Mouse (Mus musculus) cerebellum, adult 11-12 months (tissue): ENCODE measurements around the gene Cmtm7.

Experiments
- DNase-seq: peaks from one replicate; pipeline ENCODE4 v3.0.0; 2022

Cmtm7 gene

GRCm38 (mm10) chr9:114781526-114782212 lies at the start of gene Cmtm7:
Gene Cmtm7, minus strand, starts transcription at chr9:114781856.
- DNase-seq: no peak

- DNase-seq: no peak
Measured at GRCm38 (mm10) chr9:114830351-114830750, 48.7 kb upstream of the Cmtm7 start.

GRCm38 (mm10) chr9:114829669-114830068 lies 48.0 kb upstream of the Cmtm7 start:
- no peak for DNase-seq

DNA sequence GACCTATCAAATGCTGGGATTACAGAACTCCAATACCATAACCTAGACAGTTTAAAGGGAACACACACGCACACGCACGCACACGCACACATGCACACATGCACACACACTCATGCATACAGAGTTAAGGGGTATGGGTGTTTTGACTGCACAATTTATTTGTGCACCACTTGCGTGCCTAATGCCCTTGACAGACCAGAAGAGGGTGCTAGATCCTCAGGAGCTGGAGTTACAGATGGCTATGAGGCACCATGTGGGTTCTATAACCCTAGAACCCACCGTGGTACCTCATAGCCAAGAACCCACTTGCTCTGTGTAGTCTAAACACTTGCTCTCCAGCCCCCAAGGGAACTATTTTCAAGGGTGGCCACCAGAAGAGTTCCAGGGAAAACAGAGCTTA lies 46.7 kb upstream of the Cmtm7 start:
- DNase-seq: no peak

GRCm38 (mm10) chr9:114827242-114827852 lies 45.7 kb upstream of the Cmtm7 start:
- no peak for DNase-seq

- no peak for DNase-seq
Measured at GRCm38 (mm10) chr9:114824166-114824565, 42.5 kb upstream of the Cmtm7 start.

- no peak for DNase-seq
Measured at GRCm38 (mm10) chr9:114821548-114822289, 40.1 kb upstream of the Cmtm7 start.

DNA sequence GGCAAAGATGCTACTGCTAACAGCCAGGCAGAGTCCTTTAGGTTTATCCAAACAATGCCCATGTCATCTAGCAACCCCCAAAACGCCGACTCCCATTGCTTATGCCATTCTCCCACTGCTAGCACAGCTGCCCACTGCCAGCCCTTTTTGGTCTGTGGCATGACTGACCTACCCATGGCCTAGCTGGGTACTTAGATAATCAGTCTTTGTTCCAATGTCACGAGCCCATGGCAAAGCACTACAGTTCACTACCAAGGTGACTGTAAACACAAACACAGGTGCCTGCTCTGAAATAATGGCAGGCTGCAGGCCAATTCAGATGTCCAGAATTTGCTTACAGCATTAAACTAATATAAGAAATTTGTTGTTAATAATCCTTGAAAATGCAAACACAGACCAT lies 37.3 kb upstream of the Cmtm7 start:
- DNase-seq: no peak

GRCm38 (mm10) chr9:114817012-114817411 lies 35.4 kb upstream of the Cmtm7 start:
- DNase-seq: no peak

DNA sequence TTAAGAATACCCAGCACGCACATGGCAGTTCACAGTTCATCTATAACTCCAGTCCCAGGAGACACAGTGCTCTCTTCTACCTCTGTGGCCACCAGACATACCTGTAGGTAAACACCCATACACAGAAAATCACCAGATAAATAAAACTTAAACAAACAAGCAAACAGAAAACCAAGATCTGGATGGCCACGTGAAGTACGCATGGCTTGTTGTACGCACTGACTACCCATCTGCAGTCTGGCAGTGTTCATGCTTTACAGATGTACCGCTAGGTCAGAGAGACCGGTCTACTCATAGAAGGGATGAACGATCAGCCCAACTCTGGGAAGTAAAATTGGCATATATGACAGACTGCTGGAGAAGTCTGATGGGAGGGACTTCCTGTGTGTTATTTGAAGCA lies 34.5 kb upstream of the Cmtm7 start:
- no peak for DNase-seq

- DNase-seq: no peak
Measured at GRCm38 (mm10) chr9:114815315-114815714, 33.7 kb upstream of the Cmtm7 start.

GRCm38 (mm10) chr9:114812001-114812400 lies 30.3 kb upstream of the Cmtm7 start:
- DNase-seq: no peak

GRCm38 (mm10) chr9:114810837-114811236 lies 29.2 kb upstream of the Cmtm7 start:
- DNase-seq: no peak

GRCm38 (mm10) chr9:114808671-114809070 lies 27.0 kb upstream of the Cmtm7 start:
- DNase-seq: no peak

DNA sequence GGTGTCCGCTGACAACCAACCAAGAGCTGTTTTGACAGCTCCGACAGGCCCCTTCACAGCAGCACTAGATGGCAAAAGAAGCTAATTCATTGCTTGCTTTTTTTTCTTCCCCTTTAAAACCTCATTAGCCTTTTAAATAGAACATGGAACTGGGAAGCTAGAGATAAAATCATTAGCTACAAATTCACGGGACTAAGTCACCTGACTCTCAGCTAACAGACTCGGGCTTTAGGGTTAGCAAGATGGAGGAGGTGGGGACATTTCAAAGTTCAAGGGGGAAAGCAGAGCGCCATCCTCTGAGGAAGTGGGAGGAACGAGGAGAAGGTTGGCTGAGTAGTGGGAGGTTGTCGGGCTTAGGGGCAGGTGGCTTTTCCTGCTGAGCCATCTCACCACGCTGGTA lies 25.6 kb upstream of the Cmtm7 start:
- DNase-seq: no peak

DNA sequence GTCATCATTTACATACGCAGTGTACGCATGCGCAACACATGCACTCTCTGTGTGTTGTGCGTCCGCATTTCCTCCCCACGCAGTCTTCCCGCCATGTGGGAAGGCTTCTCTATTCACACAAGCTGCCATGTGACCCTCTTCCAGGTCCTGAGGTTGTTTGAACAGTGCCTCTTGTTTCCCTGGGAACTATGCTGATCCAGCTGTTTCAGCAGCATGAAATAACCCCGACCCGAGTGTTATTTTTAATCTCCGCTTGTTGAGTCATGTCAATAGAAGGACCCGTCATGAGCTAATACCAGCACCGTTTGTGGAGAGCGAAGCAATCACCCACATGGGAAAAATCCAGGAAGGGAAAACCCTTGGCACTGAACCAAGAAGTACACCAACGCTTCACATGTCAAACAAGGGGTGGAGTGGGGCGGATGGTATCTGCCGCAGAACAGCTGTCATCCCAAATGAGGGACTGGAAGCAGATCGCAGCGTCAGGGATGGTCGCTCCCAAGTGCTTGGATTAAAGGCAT lies 23.6 kb upstream of the Cmtm7 start:
- no peak for DNase-seq

GRCm38 (mm10) chr9:114802191-114802590 lies 20.5 kb upstream of the Cmtm7 start:
- DNase-seq: no peak

DNA sequence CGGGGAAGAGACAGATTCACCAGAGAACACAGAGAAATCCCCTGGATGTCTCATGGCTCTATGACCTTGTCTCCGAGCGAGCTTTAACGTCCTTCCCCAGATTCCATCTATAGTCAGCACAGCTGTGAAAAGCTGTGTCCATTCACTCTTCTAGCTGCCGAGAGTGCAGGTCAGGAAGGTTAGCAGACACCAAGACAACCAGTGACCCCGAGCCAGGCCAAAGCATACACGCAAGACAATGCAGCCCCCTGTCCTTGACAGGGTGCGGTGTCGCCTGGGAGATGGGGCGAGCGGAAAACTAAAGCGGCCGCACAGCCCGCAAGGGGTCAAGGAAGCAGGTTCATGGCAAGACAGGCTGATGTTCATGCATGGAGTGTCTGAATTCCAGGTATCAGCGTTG lies 19.6 kb upstream of the Cmtm7 start:
- no peak for DNase-seq

DNA sequence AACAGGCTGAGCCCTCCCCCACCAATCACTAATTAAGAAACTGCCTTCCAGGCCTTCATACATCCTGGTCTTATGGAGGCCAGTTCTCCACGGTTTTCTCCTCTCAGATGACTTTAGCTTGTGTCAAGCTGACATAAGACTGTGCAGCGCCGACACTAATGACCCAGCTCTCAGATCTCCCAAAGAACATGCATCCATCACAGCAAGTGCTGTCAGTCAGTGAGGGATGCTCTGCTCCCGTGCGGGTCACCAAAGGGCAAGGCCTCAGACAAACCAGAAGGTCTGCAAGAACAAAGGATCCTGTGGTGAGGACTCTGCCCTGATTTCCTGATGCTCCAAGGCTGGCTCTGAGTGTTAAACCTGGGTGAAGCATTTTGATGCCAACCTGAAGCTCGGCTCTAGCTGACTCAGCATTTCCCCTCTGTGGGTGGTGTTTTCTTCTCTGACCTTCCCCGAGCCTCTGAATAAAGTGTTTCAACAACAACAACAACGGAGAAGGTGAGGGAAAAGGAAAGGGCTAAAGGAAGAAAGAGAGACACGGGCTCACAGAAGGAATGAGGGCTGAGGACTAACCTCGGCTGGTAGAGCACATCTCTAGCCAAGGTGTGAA lies 17.9 kb upstream of the Cmtm7 start:
- no peak for DNase-seq

DNA sequence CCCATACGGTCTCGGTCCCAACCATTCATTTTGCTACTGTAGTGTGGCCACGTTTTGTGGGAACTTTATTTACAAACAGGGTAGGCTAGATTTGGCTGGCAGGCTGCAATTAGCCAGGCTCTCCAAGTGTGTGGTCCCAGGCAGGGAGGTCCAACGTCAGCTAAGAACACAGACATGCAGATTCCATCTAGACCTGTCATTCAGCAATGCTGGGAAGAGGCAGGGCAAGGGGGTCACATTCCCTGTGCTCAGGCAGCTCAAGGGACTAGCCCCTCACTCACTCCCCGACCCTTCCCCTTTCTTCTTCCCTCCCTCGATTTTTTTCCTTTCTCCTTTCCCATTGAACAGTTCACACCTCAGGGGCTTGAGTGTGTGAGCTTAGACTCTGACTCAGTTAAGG lies 17.2 kb upstream of the Cmtm7 start:
- no peak for DNase-seq

- DNase-seq: peak; percentile 65
Measured at GRCm38 (mm10) chr9:114797329-114798004, 15.8 kb upstream of the Cmtm7 start.

GRCm38 (mm10) chr9:114796473-114797050 lies 14.9 kb upstream of the Cmtm7 start:
- DNase-seq: no peak

DNA sequence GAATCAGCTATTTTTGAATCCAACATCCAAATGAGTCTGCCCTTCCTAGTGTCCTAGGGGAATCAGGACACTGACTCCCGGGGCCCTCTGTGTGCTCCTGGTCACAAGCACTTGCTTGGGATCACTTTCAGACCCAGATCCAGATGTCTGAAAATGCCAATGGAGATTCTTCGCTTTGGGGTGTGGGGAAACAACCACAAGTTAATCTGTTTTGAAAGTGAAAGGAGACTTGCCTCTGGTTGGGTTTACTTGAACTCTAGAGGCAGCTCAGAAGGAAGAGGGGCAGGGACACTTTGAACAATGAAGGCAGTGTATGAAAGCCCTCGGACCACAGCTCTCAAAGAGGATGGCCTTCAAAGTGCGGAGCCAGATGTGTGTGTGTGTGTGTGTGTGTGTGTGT lies 12.8 kb upstream of the Cmtm7 start:
- no peak for DNase-seq
